Mouse (Mus musculus) testis, adult 2 months (tissue): ENCODE results near the gene Kat2a. TPM values are rescaled to one million over a fixed set of nuclear protein-coding genes. Genes with fewer than 3 reads are reported as not detected.
"Not testable (repeated sequence)": the region's sequence is repeated elsewhere in the genome, so short reads cannot be mapped to it uniquely, and the experiment has no call there.

Experiments
- H3K27ac ChIP-seq: fragments of 200-500 bp; 2 replicates; pipeline ENCODE4 v1.5.1; 2012; ENCODE audit warnings: low read depth, low read length; ENCODE audit not compliant: control insufficient read depth, insufficient read depth
- H3K27me3 ChIP-seq: fragments of 200-500 bp; 2 replicates; pipeline ENCODE4 v1.6.1; 2012; ENCODE audit warnings: mild to moderate bottlenecking, low read length, moderate library complexity; ENCODE audit not compliant: control insufficient read depth, insufficient read depth
- H3K36me3 ChIP-seq: fragments of 200-500 bp; 2 replicates; pipeline ENCODE4 v1.6.1; 2012; ENCODE audit warnings: mild to moderate bottlenecking, low read length; ENCODE audit not compliant: control insufficient read depth, insufficient read depth
- H3K4me1 ChIP-seq: fragments of 200-500 bp; 2 replicates; pipeline ENCODE4 v1.6.1; 2012; ENCODE audit warnings: low read length; ENCODE audit not compliant: control insufficient read depth, insufficient read depth
- H3K4me3 ChIP-seq: fragments of 200-500 bp; 2 replicates; pipeline ENCODE4 v1.5.1; 2012; ENCODE audit warnings: low read depth, mild to moderate bottlenecking, low read length, moderate library complexity, mixed read lengths; ENCODE audit not compliant: control insufficient read depth
- CTCF ChIP-seq: fragments of 200-500 bp; IDR thresholded peaks from 2 replicates; pipeline ENCODE4 v1.5.1; 2012; ENCODE audit warnings: low read depth, mild to moderate bottlenecking, inconsistent platforms, low read length, moderate library complexity; ENCODE audit not compliant: control insufficient read depth, insufficient read depth, insufficient replicate concordance
- POLR2A ChIP-seq: fragments of 200-500 bp; IDR thresholded peaks from 2 replicates; pipeline ENCODE4 v1.6.1; 2012; ENCODE audit warnings: low read depth, mild to moderate bottlenecking, inconsistent platforms, low read length, moderate library complexity; ENCODE audit not compliant: control insufficient read depth
- polyA plus RNA-seq: library from polyadenylated mRNA; depleted of rRNA; stranded (reverse); fragments of >200 nt; gene quantifications from 2 replicates; pipeline ENCODE4 v1.2.3, GENCODE M21; 2012; rRNA removed

Gene Kat2a
- polyA plus RNA-seq, 1 experiment: 24.0 TPM

- H3K27me3 ChIP-seq: no peaks in the 10 kb centered on the region
- no peaks in the 10 kb centered on the region for H3K36me3 ChIP-seq
- H3K4me1 ChIP-seq: no peaks in the 10 kb centered on the region
- no peak overlapping the region for H3K4me3 ChIP-seq
- TF ChIP-seq POLR2A (no peak), CTCF (no peak)
- H3K27ac ChIP-seq: no peak overlapping the region
Measured at GRCm38 (mm10) chr11:100682526-100682925, 29.7 kb downstream of the Kat2a start.

DNA sequence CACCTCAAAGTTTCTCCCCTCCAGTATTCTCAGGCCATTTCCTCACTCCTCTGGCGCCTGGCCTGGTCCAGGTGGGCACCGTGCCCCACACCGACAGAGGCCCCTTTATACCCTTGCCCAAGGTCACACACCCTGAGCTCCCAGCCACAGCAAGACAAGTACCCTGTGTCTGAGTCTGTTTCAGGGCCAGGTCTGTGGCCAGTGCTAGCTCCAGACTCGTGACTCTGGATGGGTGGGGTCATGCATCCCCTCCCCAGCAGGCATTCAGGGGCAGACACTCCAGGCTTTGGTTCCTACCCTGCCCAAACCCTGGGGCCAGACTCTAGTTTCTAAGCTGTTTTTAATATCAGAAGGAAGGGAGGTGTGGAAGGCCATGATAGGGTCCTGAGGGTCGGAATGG is 30.4 kb downstream of the Kat2a start:
- TF ChIP-seq POLR2A (no peak), CTCF (no peak)
- Histone ChIP-seq H3K4me1 (no peaks in the 10 kb centered on the region), H3K27me3 (no peaks in the 10 kb centered on the region), H3K27ac (no peak overlapping the region), H3K4me3 (no peak overlapping the region), H3K36me3 (no peaks in the 10 kb centered on the region)

- no peak overlapping the region for H3K4me3 ChIP-seq
- peaks cover 7% of the 10 kb centered on the region for H3K4me1 ChIP-seq
- TF ChIP-seq POLR2A (no peak), CTCF (no peak)
- no peak overlapping the region for H3K27ac ChIP-seq
- H3K36me3 ChIP-seq: no peaks in the 10 kb centered on the region
- no peaks in the 10 kb centered on the region for H3K27me3 ChIP-seq
Measured at GRCm38 (mm10) chr11:100677810-100678209, 34.5 kb downstream of the Kat2a start.

GRCm38 (mm10) chr11:100673169-100673568 is 39.1 kb downstream of the Kat2a start:
- no peak for TF ChIP-seq POLR2A
- TF ChIP-seq CTCF: no peak
- Histone ChIP-seq H3K36me3 (no peaks in the 10 kb centered on the region), H3K4me3 (peak overlapping the region; percentile 7), H3K27ac (no peak overlapping the region), H3K27me3 (no peaks in the 10 kb centered on the region), H3K4me1 (peaks cover 7% of the 10 kb centered on the region)

DNA sequence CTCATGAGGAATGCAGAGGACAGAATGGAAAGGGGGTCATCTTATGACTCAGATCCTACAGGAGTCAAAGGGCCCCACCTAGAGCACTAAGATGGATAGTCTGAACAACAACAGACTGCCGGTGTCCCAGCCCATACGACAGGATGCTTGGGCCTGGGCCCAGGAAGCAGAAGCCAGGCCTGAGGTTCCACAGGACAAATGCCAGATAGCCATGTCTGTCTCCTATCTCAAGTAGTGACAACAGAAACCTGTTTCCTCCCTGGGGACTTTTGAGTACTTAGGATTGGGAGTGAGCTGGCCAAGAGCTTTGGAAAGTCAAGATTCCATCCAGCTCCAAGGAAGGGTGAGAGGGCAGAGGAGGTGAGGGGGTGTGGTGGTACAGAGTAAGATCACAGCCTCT is 40.3 kb downstream of the Kat2a start:
- H3K27ac ChIP-seq: no peak overlapping the region
- H3K4me1 ChIP-seq: peaks cover 7% of the 10 kb centered on the region
- no peaks in the 10 kb centered on the region for H3K27me3 ChIP-seq
- TF ChIP-seq POLR2A (no peak), CTCF (no peak)
- no peak overlapping the region for H3K4me3 ChIP-seq
- no peaks in the 10 kb centered on the region for H3K36me3 ChIP-seq

GRCm38 (mm10) chr11:100671049-100671448 is 41.2 kb downstream of the Kat2a start:
- no peak overlapping the region for H3K4me3 ChIP-seq
- no peak overlapping the region for H3K27ac ChIP-seq
- peaks cover 7% of the 10 kb centered on the region for H3K4me1 ChIP-seq
- no peaks in the 10 kb centered on the region for H3K27me3 ChIP-seq
- TF ChIP-seq POLR2A (no peak), CTCF (no peak)
- no peaks in the 10 kb centered on the region for H3K36me3 ChIP-seq

DNA sequence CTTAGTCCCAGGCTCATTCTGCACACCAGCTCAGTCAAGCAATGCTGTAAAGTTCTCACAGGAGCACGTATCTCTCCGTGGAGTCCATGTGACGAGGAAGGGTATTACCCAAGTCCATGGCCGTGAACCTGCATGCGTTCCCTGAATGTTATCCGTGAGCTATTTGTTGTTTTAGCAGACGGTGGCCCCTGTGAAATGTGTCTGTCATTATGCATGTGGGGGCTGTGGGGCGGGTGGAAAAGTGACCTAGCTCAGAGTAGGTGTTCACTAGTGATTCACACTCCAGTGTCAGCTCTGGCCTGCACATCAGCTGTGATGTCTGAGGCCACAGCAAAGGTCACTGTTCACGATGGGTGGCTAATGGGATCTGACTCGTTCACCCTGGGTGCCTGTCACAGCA is 52.5 kb downstream of the Kat2a start:
- Histone ChIP-seq H3K27ac (no peak overlapping the region), H3K27me3 (no peaks in the 10 kb centered on the region), H3K4me3 (no peak overlapping the region), H3K36me3 (no peaks in the 10 kb centered on the region), H3K4me1 (no peaks in the 10 kb centered on the region; the same call in 1 of the 2 replicates)
- TF ChIP-seq POLR2A: no peak
- no peak for TF ChIP-seq CTCF

DNA sequence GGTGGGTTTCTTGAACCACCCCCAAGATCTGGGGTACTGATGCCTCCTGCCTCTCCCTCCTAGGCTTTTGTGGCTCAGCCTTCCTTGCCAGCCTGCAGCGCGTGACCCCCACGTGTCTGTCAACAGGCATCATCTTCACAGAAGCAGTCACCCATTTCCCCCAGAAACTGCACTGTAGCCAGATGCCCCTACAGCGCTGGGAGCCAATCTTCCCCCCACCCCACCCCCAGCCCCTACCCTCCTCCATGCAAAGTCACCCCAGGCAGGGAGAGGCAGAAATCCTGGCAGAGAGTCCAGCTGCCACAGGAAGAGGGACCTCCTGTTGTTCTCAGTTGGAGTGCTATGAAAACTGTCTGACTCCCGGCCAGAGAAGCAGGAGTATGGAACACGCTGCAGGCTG is 55.8 kb downstream of the Kat2a start:
- Histone ChIP-seq H3K27me3 (no peaks in the 10 kb centered on the region), H3K4me1 (no peaks in the 10 kb centered on the region; the same call in 1 of the 2 replicates), H3K4me3 (no peak overlapping the region), H3K27ac (no peak overlapping the region), H3K36me3 (no peaks in the 10 kb centered on the region)
- no peak for TF ChIP-seq POLR2A
- TF ChIP-seq CTCF: no peak

DNA sequence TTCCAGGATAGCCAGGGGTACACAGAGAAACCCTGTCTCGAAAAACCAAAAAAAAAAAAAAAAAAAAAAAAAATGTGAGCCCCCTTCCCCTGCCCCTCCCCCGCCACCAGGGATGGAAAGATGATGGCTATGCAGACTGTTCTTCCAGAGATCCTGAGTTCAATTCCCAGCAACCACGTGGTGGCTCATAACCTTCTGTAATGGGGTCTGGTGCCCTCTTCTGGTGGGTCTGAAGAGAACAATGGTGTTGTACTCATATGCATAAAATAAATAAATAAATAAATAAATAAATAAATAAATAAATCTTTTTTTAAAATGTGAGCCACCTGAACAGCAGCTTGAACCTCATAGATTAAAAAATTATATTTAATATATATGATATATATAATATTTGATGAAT is 56.7 kb downstream of the Kat2a start:
- H3K27ac ChIP-seq, H3K4me3 ChIP-seq, H3K4me1 ChIP-seq, H3K36me3 ChIP-seq, H3K27me3 ChIP-seq: not testable (repeated sequence)

Other genes with a start within 250 kb of the Kat2a start
- 10.2 and 11.2 TPM in 2 replicates for gene Klhl11, start 239.7 kb downstream of the Kat2a start, polyA plus RNA-seq
- 24.7 and 30.4 TPM in 2 replicates for gene Acly, start 184.5 kb downstream of the Kat2a start, polyA plus RNA-seq
- 70.4 and 74.1 TPM in 2 replicates for gene Ttc25, start 166.9 kb downstream of the Kat2a start, polyA plus RNA-seq
- 3.3 and 3.7 TPM in 2 replicates for gene Cnp, start 137.6 kb downstream of the Kat2a start, polyA plus RNA-seq
- gene Nkiras2, start 93.2 kb downstream of the Kat2a start, polyA plus RNA-seq: 245 and 266 TPM in 2 replicates
- gene Dnajc7, start 92.3 kb downstream of the Kat2a start, polyA plus RNA-seq: 104 and 150 TPM in 2 replicates
- gene Zfp385c, start 20.0 kb downstream of the Kat2a start, polyA plus RNA-seq: 2.6 and 3.8 TPM in 2 replicates
- 31.5 and 32.0 TPM in 2 replicates for gene Dhx58, start 8.2 kb downstream of the Kat2a start, polyA plus RNA-seq
- gene Hspb9, start 1.4 kb upstream of the Kat2a start, polyA plus RNA-seq: 1,348 and 1,420 TPM in 2 replicates
- gene Rab5c, start 25.8 kb upstream of the Kat2a start, polyA plus RNA-seq: 90.2 and 90.7 TPM in 2 replicates
- 0.40 and 0.51 TPM in 2 replicates for gene Kcnh4, start 47.5 kb upstream of the Kat2a start, polyA plus RNA-seq
- 0.36 TPM in 1 of 2 replicates, not detected in the other for gene Hcrt, start 50.5 kb upstream of the Kat2a start, polyA plus RNA-seq
- 1.3 and 1.6 TPM in 2 replicates for gene Ghdc, start 58.5 kb upstream of the Kat2a start, polyA plus RNA-seq
- gene Stat5b, start 138.3 kb upstream of the Kat2a start, polyA plus RNA-seq: 1.9 and 2.4 TPM in 2 replicates
- gene Stat5a, start 146.9 kb upstream of the Kat2a start, polyA plus RNA-seq: 4.0 and 6.6 TPM in 2 replicates
- 25.0 and 30.2 TPM in 2 replicates for gene Stat3, start 227.1 kb upstream of the Kat2a start, polyA plus RNA-seq